Mouse (Mus musculus) liver (tissue): ENCODE data around the gene Cplx3.

ENCODE experiments used
- DNase-seq: peaks from one replicate; pipeline ENCODE4 v3.0.0-alpha.2; 2020; ENCODE audit warnings: mixed read lengths

Gene Cplx3

GRCm38 (mm10) chr9:57606139-57606851, at the start of gene Cplx3:
TSS of gene Cplx3 (minus strand) at chr9:57606281.
- peak; percentile 38 for DNase-seq

- peak; percentile 94 for DNase-seq
These were observed 49.7 kb upstream of the Cplx3 start for GRCm38 (mm10) chr9:57655749-57656148.

- no peak for DNase-seq
These were observed 48.9 kb upstream of the Cplx3 start for GRCm38 (mm10) chr9:57654966-57655365.

- no peak for DNase-seq
These were observed 47.2 kb upstream of the Cplx3 start, which contains the start of gene Csk for GRCm38 (mm10) chr9:57653283-57653682. TSS of gene Csk (minus strand) at chr9:57653631.

GRCm38 (mm10) chr9:57652855-57653254, 46.8 kb upstream of the Cplx3 start:
- no peak for DNase-seq

GRCm38 (mm10) chr9:57652351-57652750, 46.3 kb upstream of the Cplx3 start:
- DNase-seq: no peak

- DNase-seq: no peak
These were observed 44.8 kb upstream of the Cplx3 start for GRCm38 (mm10) chr9:57650786-57651311.

- DNase-seq: no peak
These were observed 44.2 kb upstream of the Cplx3 start for GRCm38 (mm10) chr9:57650130-57650785.

GRCm38 (mm10) chr9:57647286-57648108, 41.4 kb upstream of the Cplx3 start:
- no peak for DNase-seq

- no peak for DNase-seq
These were observed 40.5 kb upstream of the Cplx3 start for GRCm38 (mm10) chr9:57646551-57647103.

GRCm38 (mm10) chr9:57644944-57645893, 39.1 kb upstream of the Cplx3 start:
- DNase-seq: peak; percentile 94

- peak; percentile 45 for DNase-seq
These were observed 38.4 kb upstream of the Cplx3 start for GRCm38 (mm10) chr9:57644442-57644943.

- DNase-seq: peak; percentile 63
These were observed 37.7 kb upstream of the Cplx3 start for GRCm38 (mm10) chr9:57643856-57644180.

GRCm38 (mm10) chr9:57643169-57643855, 37.2 kb upstream of the Cplx3 start:
- peak; percentile 39 for DNase-seq

- no peak for DNase-seq
These were observed 35.9 kb upstream of the Cplx3 start for GRCm38 (mm10) chr9:57641775-57642550.

- no peak for DNase-seq
These were observed 34.9 kb upstream of the Cplx3 start for GRCm38 (mm10) chr9:57641022-57641421.

GRCm38 (mm10) chr9:57640384-57640783, 34.3 kb upstream of the Cplx3 start:
- peak; percentile 77 for DNase-seq

GRCm38 (mm10) chr9:57639661-57640328, 33.7 kb upstream of the Cplx3 start:
- DNase-seq: no peak

- peak; percentile 84 for DNase-seq
These were observed 32.8 kb upstream of the Cplx3 start for GRCm38 (mm10) chr9:57638651-57639459.
